ENCODE assay signal across 12 mouse cellular contexts in genomic region chr9:107607653-107608245, GRCm38 (mm10). TPM values are rescaled to one million over a fixed set of nuclear protein-coding genes. Genes with fewer than 3 reads are reported as not detected.
DNase-seq lines count a peak whose midpoint lies in the region; ATAC-seq and TF ChIP-seq lines count a peak whose summit lies in the region.
"Had no signal": no experiment of that assay in that cellular context is flagged by ENCODE, and none has a peak within 500 bp of the region (broad histone marks: within the 10 kb centered on the region; RNA-seq: fewer than 3 reads in every experiment).

No protein-coding gene starts in this region.

- TF ChIP-seq POLR2A in lung, adult 2 months (IDR thresholded peaks at IDR 0.05; ENCODE audit: borderline replicate concordance, extremely low read depth, low read depth, low read length): 0 out of 2 replicates have a peak, but pooled peaks have one; percentile 14
- no peak for TF ChIP-seq POLR2A in myocyte (IDR thresholded peaks at IDR 0.05; ENCODE audit: insufficient read length, low read depth)

- peak overlapping the region; percentile 20; the same call in 1 of the 2 replicates for H3K4me3 ChIP-seq in heart, embryonic 10.5 days
- H3K4me3 ChIP-seq in lung, adult 2 months (replicated peaks; ENCODE audit: extremely low read depth, low read depth, low read length): no peak overlapping the region
- no peak overlapping the region for H3K4me3 ChIP-seq in intestine, postnatal 0 days (ENCODE audit: low read depth, low read length)
- H3K4me3 ChIP-seq in myocyte: peak overlapping the region; percentile 36
- H3K4me3 ChIP-seq: forebrain, embryonic 12.5 days; midbrain, embryonic 15.5 days had no signal

- TF ChIP-seq CTCF in lung, adult 2 months (IDR thresholded peaks at IDR 0.05; ENCODE audit: insufficient read depth, low read length): no peak
- TF ChIP-seq CTCF in intestine, postnatal 0 days (IDR thresholded peaks at IDR 0.05; ENCODE audit: low read depth): no peak

- H3K9me3 ChIP-seq in heart, embryonic 10.5 days: no peaks in the 10 kb centered on the region
- no peaks in the 10 kb centered on the region for H3K9me3 ChIP-seq in intestine, postnatal 0 days (ENCODE audit: control insufficient read depth)
- H3K9me3 ChIP-seq: forebrain, embryonic 12.5 days; midbrain, embryonic 15.5 days had no signal

- H3K4me1 ChIP-seq in heart, embryonic 10.5 days: peaks cover 87% of the 10 kb centered on the region
- peaks cover 22% of the 10 kb centered on the region for H3K4me1 ChIP-seq in lung, adult 2 months (ENCODE audit: control insufficient read depth, insufficient read depth, low read length)
- H3K4me1 ChIP-seq in intestine, postnatal 0 days (replicated peaks; ENCODE audit: control insufficient read depth, insufficient read depth, low read length): peaks cover 32% of the 10 kb centered on the region

- H3K9ac ChIP-seq in intestine, postnatal 0 days (ENCODE audit: low read depth, low read length): peak overlapping the region; percentile 18; the same call in 1 of the 2 replicates
- H3K9ac ChIP-seq: midbrain, embryonic 15.5 days had no signal

- H3K27me3 ChIP-seq in heart, embryonic 10.5 days (ENCODE audit: insufficient read depth, poor library complexity, severe bottlenecking): peaks cover 37% of the 10 kb centered on the region
- no peaks in the 10 kb centered on the region for H3K27me3 ChIP-seq in intestine, postnatal 0 days (replicated peaks; ENCODE audit: control insufficient read depth, insufficient read depth, low read length)
- H3K27me3 ChIP-seq in myocyte (ENCODE audit: control insufficient read depth, insufficient read depth, insufficient read length): no peaks in the 10 kb centered on the region
- H3K27me3 ChIP-seq: forebrain, embryonic 12.5 days; midbrain, embryonic 15.5 days had no signal

- peak overlapping the region; percentile 48 for H3K27ac ChIP-seq in heart, embryonic 10.5 days
- peak overlapping the region; percentile 87 for H3K27ac ChIP-seq in intestine, postnatal 0 days (ENCODE audit: low read depth, low read length)
- H3K27ac ChIP-seq: midbrain, embryonic 15.5 days had no signal

- H3ac ChIP-seq in myocyte (ENCODE audit: control insufficient read depth, insufficient read length): no peak overlapping the region

- H3K4me2 ChIP-seq in intestine, postnatal 0 days (replicated peaks; ENCODE audit: low read depth): peak overlapping the region; percentile 62
- H3K4me2 ChIP-seq in myocyte (ENCODE audit: low read depth): peak overlapping the region; percentile 92
- H3K4me2 ChIP-seq: forebrain, embryonic 12.5 days; midbrain, embryonic 15.5 days had no signal

- no peaks in the 10 kb centered on the region for H3K79me2 ChIP-seq in myocyte (ENCODE audit: control insufficient read depth, insufficient read depth)

- intact Hi-C loops in heart, postnatal 25 days (cut with DNase I): no loop called here
- intact Hi-C loops in left cerebral cortex, postnatal 14 days (cut with DNase I): no loop called here

- ATAC-seq in intestine, postnatal 0 days: no peak
- ATAC-seq: midbrain, embryonic 15.5 days had no signal

- no peaks in the 10 kb centered on the region for H3K36me3 ChIP-seq in heart, embryonic 10.5 days
- no peaks in the 10 kb centered on the region; the same call in 1 of the 2 replicates for H3K36me3 ChIP-seq in intestine, postnatal 0 days (ENCODE audit: control insufficient read depth, insufficient read depth)
- no peaks in the 10 kb centered on the region for H3K36me3 ChIP-seq in myocyte (ENCODE audit: control insufficient read depth, insufficient read depth)
- H3K36me3 ChIP-seq: forebrain, embryonic 12.5 days; midbrain, embryonic 15.5 days had no signal

- WGBS in heart, embryonic 10.5 days: 34% methylated on average over 9 of the region's 9 CpGs
- 40% methylated on average over 9 of the region's 9 CpGs for WGBS in lung, adult 2 months
- WGBS in intestine, postnatal 0 days: 30% methylated on average over 9 of the region's 9 CpGs

- no peak for DNase-seq in heart, embryonic 10.5 days (ENCODE audit: low spot score)
- DNase-seq in heart, postnatal 25 days (ENCODE audit: low spot score): no peak
- DNase-seq in lung, adult 2 months: peak; percentile 52
- no peak for DNase-seq in lung, postnatal 10 days
- no peak for DNase-seq in embryo, embryonic 10 days (ENCODE audit: low spot score)
- no peak for DNase-seq in left cerebral cortex, postnatal 14 days (ENCODE audit: low spot score in 2 of 2)
- DNase-seq: cerebellum, postnatal 25 days had no signal

TF ChIP-seq in myocyte, 11 proteins besides CTCF, POLR2A, EP300 and RAD21:
- TF ChIP-seq MYOG (IDR thresholded peaks at IDR 0.05; ENCODE audit: control insufficient read depth in 1 of 3, insufficient read depth in 1 of 3, insufficient read length in 2 of 3, low read depth in 2 of 3): peak in 1 of 3 experiments; percentile 4
- no peak for TF ChIP-seq MYOD1 (IDR thresholded peaks at IDR 0.05; ENCODE audit: control insufficient read depth in 1 of 3, insufficient read length in 2 of 3, low read depth in 2 of 3)
TF ChIP-seq in myocyte: peak in this region for 1.

RNA-seq across cellular contexts. Expression of gene Sema3b, which starts 1.3 kb away (rescaled TPM):
- polyA plus RNA-seq in heart, embryonic 10.5 days (2016; fragmentation: Nextera tagmentation; extraction: Ambion mirVana): 4.9 and 8.2 TPM in 2 replicates
- total RNA-seq in heart, postnatal 25 days (2021): 10 to 100 TPM; 15.0 to 17.8 TPM
- polyA plus RNA-seq in lung, adult 2 months (2012; rRNA removed): 81.0 and 95.6 TPM in 2 replicates
- 37.1 and 37.3 TPM in 2 replicates for polyA plus RNA-seq in intestine, postnatal 0 days (2015; fragmentation: Nextera tagmentation; extraction: Ambion mirVana)
- polyA plus RNA-seq in myocyte (2012; fragmentation: generic; extraction: Trizol): 59.9 TPM
- total RNA-seq in left cerebral cortex, postnatal 14 days (2021): 1 to 10 TPM; 3.2 to 3.8 TPM
- total RNA-seq: hematopoietic stem cell, adult 5-6 weeks had no signal

RNA-seq across cellular contexts. Expression of gene Ifrd2, which starts 20.3 kb away (rescaled TPM):
- 58.0 and 62.8 TPM in 2 replicates for polyA plus RNA-seq in heart, embryonic 10.5 days (2016; fragmentation: Nextera tagmentation; extraction: Ambion mirVana)
- total RNA-seq in heart, postnatal 25 days (2021): 10 to 100 TPM; 44.6 to 45.8 TPM
- 41.5 and 41.8 TPM in 2 replicates for polyA plus RNA-seq in lung, adult 2 months (2012; rRNA removed)
- polyA plus RNA-seq in intestine, postnatal 0 days (2015; fragmentation: Nextera tagmentation; extraction: Ambion mirVana): 36.9 and 38.9 TPM in 2 replicates
- polyA plus RNA-seq in myocyte (2012; fragmentation: generic; extraction: Trizol): 29.4 TPM
- total RNA-seq in left cerebral cortex, postnatal 14 days (2021): 1 to 10 TPM; 8.9 to 9.7 TPM

RNA-seq across cellular contexts. Expression of gene Hyal3, which starts 27.1 kb away (rescaled TPM):
- polyA plus RNA-seq in heart, embryonic 10.5 days (2016; fragmentation: Nextera tagmentation; extraction: Ambion mirVana): 0.36 and 0.70 TPM in 2 replicates
- under 1 TPM; 0.45 to 0.62 TPM for total RNA-seq in heart, postnatal 25 days (2021)
- polyA plus RNA-seq in lung, adult 2 months (2012; rRNA removed): 1.7 and 1.8 TPM in 2 replicates
- polyA plus RNA-seq in intestine, postnatal 0 days (2015; fragmentation: Nextera tagmentation; extraction: Ambion mirVana): 0.31 and 0.50 TPM in 2 replicates
- 0.43 TPM for polyA plus RNA-seq in myocyte (2012; fragmentation: generic; extraction: Trizol)
- 1 to 10 TPM in 1 of 2 experiments, under 1 TPM in 1; 0.78 to 1.4 TPM for total RNA-seq in left cerebral cortex, postnatal 14 days (2021)

RNA-seq across cellular contexts. Expression of gene Gnai2, which starts 27.4 kb away (rescaled TPM):
- 359 and 404 TPM in 2 replicates for polyA plus RNA-seq in heart, embryonic 10.5 days (2016; fragmentation: Nextera tagmentation; extraction: Ambion mirVana)
- total RNA-seq in heart, postnatal 25 days (2021): 100 to 1,000 TPM; 241 to 257 TPM
- 844 and 991 TPM in 2 replicates for polyA plus RNA-seq in lung, adult 2 months (2012; rRNA removed)
- 245 and 265 TPM in 2 replicates for polyA plus RNA-seq in intestine, postnatal 0 days (2015; fragmentation: Nextera tagmentation; extraction: Ambion mirVana)
- polyA plus RNA-seq in myocyte (2012; fragmentation: generic; extraction: Trizol): 499 TPM
- 100 to 1,000 TPM; 205 to 220 TPM for total RNA-seq in left cerebral cortex, postnatal 14 days (2021)

RNA-seq across cellular contexts. Expression of gene Naa80, which starts 29.1 kb away (rescaled TPM):
- polyA plus RNA-seq in heart, embryonic 10.5 days (2016; fragmentation: Nextera tagmentation; extraction: Ambion mirVana): 14.8 and 15.3 TPM in 2 replicates
- total RNA-seq in heart, postnatal 25 days (2021): 10 to 100 TPM; 14.0 to 18.4 TPM
- 87.8 and 91.9 TPM in 2 replicates for polyA plus RNA-seq in lung, adult 2 months (2012; rRNA removed)
- 20.4 and 21.4 TPM in 2 replicates for polyA plus RNA-seq in intestine, postnatal 0 days (2015; fragmentation: Nextera tagmentation; extraction: Ambion mirVana)
- polyA plus RNA-seq in myocyte (2012; fragmentation: generic; extraction: Trizol): 13.8 TPM
- 1 to 10 TPM; 8.7 TPM for total RNA-seq in left cerebral cortex, postnatal 14 days (2021)

Comparison
In these comparisons a context has a peak if more than half of its experiments do, and no peak if none do; other contexts are left out.
1. H3K4me3 ChIP-seq: peak in heart, embryonic 10.5 days (single experiment) and myocyte (single experiment); none in lung, adult 2 months (single experiment) and intestine, postnatal 0 days (single experiment).